Mouse (Mus musculus) testis, adult 10 weeks (tissue): ENCODE results near the gene Gm42878. TPM values are rescaled to one million over a fixed set of nuclear protein-coding genes. Genes with fewer than 3 reads are reported as not detected.

ENCODE experiments used
- polyA plus RNA-seq: library from polyadenylated mRNA; stranded (reverse); fragments of 350-450 nt; fragmentation: Illumina TruSeq; extraction: RNeasy Lipid Tissue Mini Kit (QIAGEN cat#74804); gene quantifications from one replicate; pipeline ENCODE4 v1.2.3, GENCODE M21; 2014; ENCODE audit warnings: low read depth, low replicate concordance

The Gm42878 gene
- polyA plus RNA-seq: not detected

GRCm38 (mm10) chr5:121544910-121545792 is at the start of gene Gm42878, which contains the start of gene Adam1a:
Gm42878 (minus strand) TSS chr5:121545482.
Adam1a (minus strand) TSS chr5:121545482.

GRCm38 (mm10) chr5:121593451-121594401 is 48.4 kb upstream of the Gm42878 start, which contains the start of gene Aldh2:
Aldh2 (minus strand) TSS chr5:121593824.

GRCm38 (mm10) chr5:121545793-121546529 is 679 bp upstream of the Gm42878 start, which contains the start of gene Mapkapk5:
Mapkapk5 (minus strand) TSS chr5:121545905.

GRCm38 (mm10) chr5:121503231-121503630 is 42.1 kb downstream of the Gm42878 start, which contains the start of gene Adam1b:
Adam1b (minus strand) TSS chr5:121503435.

Other genes starting within 250 kb of the Gm42878 start
- gene Trafd1, start 159.8 kb downstream of the Gm42878 start, polyA plus RNA-seq: 125 TPM
- gene Naa25, start 147.5 kb downstream of the Gm42878 start, polyA plus RNA-seq: 57.2 TPM
- 8.0 TPM for gene Tmem116, start 93.6 kb downstream of the Gm42878 start, polyA plus RNA-seq
- 28.9 TPM for gene Erp29, start 93.0 kb downstream of the Gm42878 start, polyA plus RNA-seq
- 70.9 TPM for gene Adam1b, start 42.0 kb downstream of the Gm42878 start, polyA plus RNA-seq
- 81.2 TPM for gene Adam1a, start within 50 bp of the Gm42878 start, polyA plus RNA-seq
- gene Mapkapk5, start 423 bp upstream of the Gm42878 start, polyA plus RNA-seq: 55.1 TPM
- gene Aldh2, start 48.3 kb upstream of the Gm42878 start, polyA plus RNA-seq: 6.5 TPM
- gene Acad12, start 73.5 kb upstream of the Gm42878 start, polyA plus RNA-seq: 2.1 TPM
- gene Acad10, start 115.0 kb upstream of the Gm42878 start, polyA plus RNA-seq: 0.64 TPM
- gene Brap, start 115.1 kb upstream of the Gm42878 start, polyA plus RNA-seq: 109 TPM
- 247 TPM for gene Atxn2, start 165.9 kb upstream of the Gm42878 start, polyA plus RNA-seq